Mouse (Mus musculus) MEL (cell line): ENCODE results near the gene Lrrc74b. TPM values are rescaled to one million over a fixed set of nuclear protein-coding genes. Genes with fewer than 3 reads are reported as not detected.

ENCODE experiments used
- DNase-seq: peaks from one replicate; pipeline ENCODE4 v3.0.0; 2011; ENCODE audit warnings: low read depth, low spot score
- H3K27ac ChIP-seq: 2 replicates; pipeline ENCODE4 v1.5.1; 2012; ENCODE audit warnings: low read depth, mild to moderate bottlenecking, control low read depth, low read length, moderate library complexity; ENCODE audit not compliant: control insufficient read depth
- H3K27me3 ChIP-seq, 2 experiments: fragments of 150-350 bp in 1 of 2; sonication (generic) in 1 of 2; 2 replicates each; pipeline ENCODE4 v1.6.1; 2012; ENCODE audit warnings: low read length in 2 of 2, mild to moderate bottlenecking in 2 of 2, improper control_type of control experiment in 1 of 2, moderate library complexity in 1 of 2; ENCODE audit not compliant: insufficient read depth in 2 of 2, control insufficient read depth in 1 of 2
- H3K36me3 ChIP-seq, 2 experiments: 2 replicates each; pipeline ENCODE4 v1.6.1; 2012 to 2014; ENCODE audit warnings: low read length in 2 of 2, improper control_type of control experiment in 1 of 2, inconsistent platforms in 1 of 2, mild to moderate bottlenecking in 1 of 2; ENCODE audit not compliant: insufficient read depth in 2 of 2, control insufficient read depth in 1 of 2
- H3K4me1 ChIP-seq, 2 experiments: fragments of 150-350 bp in 1 of 2; sonication (generic) in 1 of 2; 2 replicates each; pipeline ENCODE4 v1.6.1; 2012; ENCODE audit warnings: low read length in 2 of 2, improper control_type of control experiment in 1 of 2, mild to moderate bottlenecking in 1 of 2; ENCODE audit not compliant: insufficient read depth in 2 of 2, control insufficient read depth in 1 of 2
- H3K4me3 ChIP-seq, 2 experiments: fragments of 150-350 bp in 1 of 2; sonication (generic) in 1 of 2; 2 replicates each; pipeline ENCODE4 v1.5.1; 2012; ENCODE audit warnings: low read depth in 2 of 2, low read length in 2 of 2, mild to moderate bottlenecking in 2 of 2, moderate library complexity in 2 of 2, control low read depth in 1 of 2, improper control_type of control experiment in 1 of 2; ENCODE audit not compliant: control insufficient read depth in 1 of 2, insufficient read depth in 1 of 2
- H3K79me2 ChIP-seq: 2 replicates; pipeline ENCODE4 v1.6.1; 2012; ENCODE audit warnings: mild to moderate bottlenecking, low read length, moderate library complexity; ENCODE audit not compliant: control insufficient read depth, poor library complexity, insufficient read depth
- H3K9ac ChIP-seq: 2 replicates; pipeline ENCODE4 v1.6.1; 2012; ENCODE audit warnings: low read depth, mild to moderate bottlenecking, control low read depth, low read length, moderate library complexity; ENCODE audit not compliant: control insufficient read depth, poor library complexity, severe bottlenecking
- H3K9me3 ChIP-seq: fragments of 150-350 bp; sonication (generic); replicated peaks from 2 replicates; pipeline ENCODE4 v1.6.1; 2012; ENCODE audit warnings: mild to moderate bottlenecking, low read length, improper control_type of control experiment, moderate library complexity; ENCODE audit not compliant: insufficient read depth
- BHLHE40 ChIP-seq: IDR thresholded peaks from 2 replicates; pipeline ENCODE4 v1.6.1; 2012; ENCODE audit warnings: low read depth, mild to moderate bottlenecking, inconsistent platforms, low read length, improper control_type of control experiment, borderline replicate concordance
- CTCF ChIP-seq, 3 experiments: IDR thresholded peaks in 2 of 3; conservative IDR thresholded peaks in 1 of 3; 2 replicates each; pipeline ENCODE4 v1.5.1; 2011 to 2012; ENCODE audit warnings: low read length in 3 of 3, low read depth in 2 of 3, mild to moderate bottlenecking in 2 of 3, improper control_type of control experiment in 1 of 3, inconsistent platforms in 1 of 3, mixed read lengths in 1 of 3, moderate library complexity in 1 of 3; ENCODE audit not compliant: control insufficient read depth in 1 of 3, insufficient read depth in 1 of 3, poor library complexity in 1 of 3, severe bottlenecking in 1 of 3
- E2F4 ChIP-seq: IDR thresholded peaks from 2 replicates; pipeline ENCODE4 v1.6.1; 2011; ENCODE audit warnings: low read depth, low read length, improper control_type of control experiment, borderline replicate concordance
- ELF1 ChIP-seq: IDR thresholded peaks from 2 replicates; pipeline ENCODE4 v1.6.1; 2014; ENCODE audit warnings: low read depth, mild to moderate bottlenecking, inconsistent platforms, low read length, improper control_type of control experiment, moderate library complexity
- EP300 ChIP-seq, 2 experiments: IDR thresholded peaks; 2 replicates each; pipeline ENCODE4 v1.6.1; 2011; ENCODE audit warnings: improper control_type of control experiment in 2 of 2, low read length in 2 of 2, low read depth in 1 of 2, mild to moderate bottlenecking in 1 of 2
- GABPA ChIP-seq: IDR thresholded peaks from 2 replicates; pipeline ENCODE4 v1.6.1; 2012; ENCODE audit warnings: low read depth, mild to moderate bottlenecking, inconsistent platforms, low read length, improper control_type of control experiment, moderate library complexity
- KAT2A ChIP-seq: conservative IDR thresholded peaks from 2 replicates; pipeline ENCODE4 v1.6.1; 2012; ENCODE audit warnings: low read depth, low read length, improper control_type of control experiment, inconsistent platforms
- MAX ChIP-seq: IDR thresholded peaks from 2 replicates; pipeline ENCODE4 v1.6.1; 2011; ENCODE audit warnings: low read length, improper control_type of control experiment
- MXI1 ChIP-seq: IDR thresholded peaks from 2 replicates; pipeline ENCODE4 v1.6.1; 2011; ENCODE audit warnings: mild to moderate bottlenecking, low read depth, low read length, improper control_type of control experiment
- MYC ChIP-seq: IDR thresholded peaks from 2 replicates; pipeline ENCODE4 v1.6.1; 2011; ENCODE audit warnings: low read depth, mild to moderate bottlenecking, low read length, improper control_type of control experiment, moderate library complexity
- NELFE ChIP-seq: IDR thresholded peaks from 2 replicates; pipeline ENCODE4 v1.6.1; 2011; ENCODE audit warnings: low read depth, low read length, improper control_type of control experiment
- POLR2A ChIP-seq, 2 experiments: IDR thresholded peaks; 2 replicates each; pipeline ENCODE4 v1.6.1; 2011 to 2012; ENCODE audit warnings: low read length in 2 of 2, mild to moderate bottlenecking in 2 of 2, control low read depth in 1 of 2, improper control_type of control experiment in 1 of 2, low read depth in 1 of 2, moderate library complexity in 1 of 2; ENCODE audit not compliant: control insufficient read depth in 1 of 2, insufficient read depth in 1 of 2, poor library complexity in 1 of 2
- SIN3A ChIP-seq: IDR thresholded peaks from 2 replicates; pipeline ENCODE4 v1.6.1; 2012; ENCODE audit warnings: low read length, improper control_type of control experiment, inconsistent platforms
- TAL1 ChIP-seq: IDR thresholded peaks from 2 replicates; pipeline ENCODE4 v1.6.1; 2012; ENCODE audit warnings: mild to moderate bottlenecking, inconsistent platforms, low read length, moderate library complexity, mixed read lengths
- TBP ChIP-seq: IDR thresholded peaks from 2 replicates; pipeline ENCODE4 v1.8.0; 2011; ENCODE audit warnings: low read depth, low read length, improper control_type of control experiment
- UBTF ChIP-seq: IDR thresholded peaks from 2 replicates; pipeline ENCODE4 v1.6.1; 2012; ENCODE audit warnings: low read depth, mild to moderate bottlenecking, inconsistent platforms, low read length, improper control_type of control experiment, moderate library complexity, borderline replicate concordance; ENCODE audit not compliant: insufficient read depth
- USF2 ChIP-seq, 2 experiments: IDR thresholded peaks; 2 replicates each; pipeline ENCODE4 v1.6.1; 2011 to 2012; ENCODE audit warnings: improper control_type of control experiment in 2 of 2, low read length in 2 of 2, borderline replicate concordance in 1 of 2, inconsistent platforms in 1 of 2, low read depth in 1 of 2, mild to moderate bottlenecking in 1 of 2; ENCODE audit not compliant: insufficient read depth in 1 of 2
- ZC3H11A ChIP-seq: IDR thresholded peaks from 2 replicates; pipeline ENCODE4 v1.6.1; 2012; ENCODE audit warnings: low read depth, mild to moderate bottlenecking, inconsistent platforms, low read length, improper control_type of control experiment
- ZMIZ1 ChIP-seq: IDR thresholded peaks from 2 replicates; pipeline ENCODE4 v1.6.1; 2012; ENCODE audit warnings: low read depth, mild to moderate bottlenecking, inconsistent platforms, low read length, improper control_type of control experiment, moderate library complexity
- ZNF384 ChIP-seq: IDR thresholded peaks from 2 replicates; pipeline ENCODE4 v1.6.1; 2012; ENCODE audit warnings: low read depth, mild to moderate bottlenecking, inconsistent platforms, low read length, improper control_type of control experiment
- polyA plus RNA-seq, 2 experiments: library from polyadenylated mRNA; stranded (reverse) in 1 of 2; unstranded in 1 of 2; fragments of >175 nt in 1 of 2; fragments of >200 nt in 1 of 2; gene quantifications; 2 replicates each; pipeline versions ENCODE4 v1.2.1 to v1.2.4; 2012; ENCODE audit warnings: low replicate concordance in 2 of 2, low read depth in 1 of 2; ENCODE audit not compliant: insufficient read length in 2 of 2, insufficient read depth in 1 of 2, missing spikeins in 1 of 2
- total RNA-seq: library from RNA; depleted of rRNA; stranded (reverse); fragments of 300-350 nt; gene quantifications from 2 replicates; pipeline ENCODE4 v1.2.3, GENCODE M21; 2012

Lrrc74b gene
- total and polyA plus RNA-seq, 3 experiments: 0.10 to 0.12 TPM; not detected in 1

DNA sequence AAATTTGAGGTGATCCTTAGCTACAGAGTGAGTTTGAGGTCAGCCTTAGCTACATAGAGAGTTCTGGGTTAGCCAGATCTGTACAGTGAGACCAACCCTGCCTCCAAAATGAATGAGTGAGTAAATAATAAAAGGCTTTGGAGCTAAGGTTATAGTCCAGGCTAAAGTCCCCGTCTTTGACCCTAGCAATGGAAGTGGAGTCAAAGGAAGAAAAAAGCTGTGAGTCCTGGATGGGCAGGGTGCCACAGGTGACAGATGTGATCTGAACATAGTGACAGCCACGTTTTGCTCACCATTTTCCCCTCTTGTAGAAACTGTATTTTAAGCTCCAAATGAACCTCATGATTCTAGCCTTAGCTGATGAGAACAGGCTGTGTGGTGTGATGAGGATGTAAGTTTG, 42.1 kb downstream of the Lrrc74b start:
- no peak for DNase-seq
- Histone ChIP-seq H3K79me2 (no peaks in the 10 kb centered on the region), H3K27ac (no peak overlapping the region), H3K9ac (no peak overlapping the region), H3K4me3 (no peak overlapping the region), H3K9me3 (no peaks in the 10 kb centered on the region), H3K36me3 (peaks cover 0 to 1% of the 10 kb centered on the region in 2 experiments; a peak in 1 of 4 replicates), H3K4me1 (no peaks in the 10 kb centered on the region), H3K27me3 (no peaks in the 10 kb centered on the region)
- TF ChIP-seq E2F4 (no peak), SIN3A (no peak), KAT2A (no peak), MXI1 (no peak), MAX (no peak), ZMIZ1 (no peak), ELF1 (no peak), USF2 (IDR thresholded peaks at IDR 0.05; ENCODE audit: borderline replicate concordance in 1 of 2, insufficient read depth in 1 of 2, low read depth in 1 of 2, low read length in 2 of 2) (no peak), GABPA (no peak), NELFE (no peak)

DNA sequence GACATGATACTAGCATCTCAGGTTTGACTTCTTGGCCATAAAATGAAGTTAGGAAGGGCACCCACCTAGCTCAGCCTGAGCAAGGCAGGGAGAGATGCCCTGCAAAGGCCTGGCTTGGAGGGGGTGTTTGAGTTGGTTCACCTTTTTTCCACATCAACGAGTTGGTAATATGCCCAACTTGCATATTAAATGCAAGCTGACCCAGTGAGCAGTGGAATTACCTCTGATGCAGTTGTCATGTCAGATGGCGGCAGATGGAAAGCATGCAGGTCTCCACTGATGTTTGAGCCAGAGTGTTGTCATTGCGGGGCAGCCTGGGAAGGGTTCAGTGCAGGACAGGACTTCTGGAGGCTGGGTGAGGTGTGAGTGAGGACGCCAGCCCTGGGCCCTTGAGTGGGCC, 49.6 kb downstream of the Lrrc74b start:
- DNase-seq: no peak
- TF ChIP-seq UBTF (no peak), MYC (no peak), CTCF (IDR thresholded peaks at IDR 0.05 in 2 of 3, conservative IDR thresholded peaks at IDR 0.05 in 1 of 3; ENCODE audit: control insufficient read depth in 1 of 3, insufficient read depth in 1 of 3, low read depth in 2 of 3, low read length in 3 of 3, poor library complexity in 1 of 3, severe bottlenecking in 1 of 3) (no peak), EP300 (IDR thresholded peaks at IDR 0.05; ENCODE audit: low read depth in 1 of 2, low read length in 2 of 2) (no peak), TAL1 (no peak), E2F4 (no peak), MXI1 (no peak), ZNF384 (no peak), POLR2A (IDR thresholded peaks at IDR 0.05; ENCODE audit: control insufficient read depth in 1 of 2, insufficient read depth in 1 of 2, low read depth in 1 of 2, low read length in 2 of 2, poor library complexity in 1 of 2) (no peak), SIN3A (no peak), BHLHE40 (no peak), TBP (no peak), ZC3H11A (no peak)
- Histone ChIP-seq H3K9me3 (no peaks in the 10 kb centered on the region), H3K4me1 (peaks cover 9 to 15% of the 10 kb centered on the region in 2 experiments), H3K36me3 (peaks cover 2 to 15% of the 10 kb centered on the region in 2 experiments; a peak in 3 of 4 replicates), H3K4me3 (no peak overlapping the region), H3K79me2 (peaks cover 8% of the 10 kb centered on the region), H3K9ac (no peak overlapping the region), H3K27me3 (no peaks in the 10 kb centered on the region), H3K27ac (no peak overlapping the region)
